Mouse (Mus musculus) Muller cell, postnatal 12 days (primary cell): Measurements from ENCODE around the gene Snx6.
"Not testable (repeated sequence)": the region's sequence is repeated elsewhere in the genome, so short reads cannot be mapped to it uniquely, and the experiment has no call there.

ENCODE experiments used
- DNase-seq: peaks from one replicate; pipeline ENCODE4 v3.0.0-alpha.2; 2015; ENCODE audit errors: inconsistent ontology term

Gene Snx6

DNA sequence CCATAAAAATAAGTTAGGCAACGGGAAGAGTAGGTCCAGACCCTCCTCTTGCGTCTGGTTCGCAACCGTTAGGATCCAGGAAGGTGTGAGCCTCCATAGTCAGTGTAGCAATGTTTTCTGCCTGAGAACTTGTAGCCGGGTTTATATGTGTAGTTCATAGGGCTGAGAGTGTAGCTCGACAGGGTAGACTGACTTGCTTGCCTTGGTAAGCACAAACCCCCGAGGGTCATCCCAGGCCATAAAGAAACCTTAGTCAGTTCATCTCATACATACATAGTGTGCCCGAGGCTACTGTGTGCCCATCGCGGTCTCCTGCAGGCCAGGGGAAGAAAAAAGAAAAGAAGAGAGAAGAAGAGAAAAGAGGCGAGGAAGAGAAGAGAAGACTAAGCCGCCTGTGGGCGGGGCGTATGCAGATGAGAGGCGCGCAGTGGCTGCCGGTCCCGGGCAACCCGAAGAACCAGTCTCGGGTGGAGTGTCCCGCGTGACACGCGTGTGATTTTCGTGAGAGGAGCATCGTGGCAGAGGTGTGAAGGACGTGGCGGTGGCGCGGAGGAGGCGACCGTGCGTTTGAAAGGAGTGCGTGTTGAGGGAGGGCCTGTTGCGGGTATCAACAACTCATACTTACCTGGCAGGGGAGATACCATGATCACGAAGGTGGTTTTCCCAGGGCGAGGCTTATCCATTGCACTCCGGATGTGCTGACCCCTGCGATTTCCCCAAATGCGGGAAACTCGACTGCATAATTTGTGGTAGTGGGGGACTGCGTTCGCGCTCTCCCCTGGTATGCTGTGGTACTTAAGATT lies 85.6 kb downstream of the Snx6 start:
- not testable (repeated sequence) for DNase-seq

DNA sequence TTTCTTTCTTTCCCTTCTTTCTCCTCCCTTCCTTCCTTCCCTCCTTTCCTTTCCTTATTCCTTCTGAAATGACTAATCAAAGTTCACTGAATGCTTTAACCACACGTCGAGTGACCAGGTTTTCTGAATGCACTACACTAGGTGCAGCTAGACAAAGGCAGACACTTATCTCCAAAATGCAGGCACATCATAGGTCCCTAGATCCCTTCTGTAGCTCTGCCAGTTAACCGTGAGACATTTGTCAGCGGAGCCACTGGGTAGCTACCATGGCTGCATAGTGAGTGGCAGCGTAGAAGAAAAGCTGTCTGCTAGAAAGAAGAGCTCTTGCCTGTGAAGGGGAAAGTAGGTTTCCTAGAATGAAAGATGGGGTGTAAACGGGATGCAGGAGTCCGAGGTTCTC lies 96.1 kb downstream of the Snx6 start:
- DNase-seq = peak; percentile 7

DNA sequence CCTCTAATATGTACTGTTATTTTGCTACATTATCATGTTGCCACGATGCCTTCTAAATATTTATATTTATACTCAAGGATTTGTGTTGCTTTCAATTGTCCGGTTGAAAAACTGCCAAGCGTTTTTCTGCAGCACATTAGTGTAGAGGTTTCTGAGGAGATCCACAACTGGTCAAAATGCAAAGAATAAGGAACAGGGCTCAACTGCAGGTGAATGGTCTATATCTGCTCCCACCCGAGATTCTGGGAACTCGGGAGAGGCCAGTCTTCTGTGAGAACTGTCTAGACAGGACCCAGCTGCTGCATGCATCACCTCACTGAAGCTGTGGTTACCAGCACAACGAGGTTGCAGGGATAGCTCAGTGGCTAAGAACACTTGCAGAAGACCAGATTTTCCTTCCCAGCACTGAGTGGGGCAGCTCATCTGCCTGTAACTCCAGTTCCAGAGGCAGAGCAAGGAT lies 97.7 kb downstream of the Snx6 start:
- no peak for DNase-seq

DNA sequence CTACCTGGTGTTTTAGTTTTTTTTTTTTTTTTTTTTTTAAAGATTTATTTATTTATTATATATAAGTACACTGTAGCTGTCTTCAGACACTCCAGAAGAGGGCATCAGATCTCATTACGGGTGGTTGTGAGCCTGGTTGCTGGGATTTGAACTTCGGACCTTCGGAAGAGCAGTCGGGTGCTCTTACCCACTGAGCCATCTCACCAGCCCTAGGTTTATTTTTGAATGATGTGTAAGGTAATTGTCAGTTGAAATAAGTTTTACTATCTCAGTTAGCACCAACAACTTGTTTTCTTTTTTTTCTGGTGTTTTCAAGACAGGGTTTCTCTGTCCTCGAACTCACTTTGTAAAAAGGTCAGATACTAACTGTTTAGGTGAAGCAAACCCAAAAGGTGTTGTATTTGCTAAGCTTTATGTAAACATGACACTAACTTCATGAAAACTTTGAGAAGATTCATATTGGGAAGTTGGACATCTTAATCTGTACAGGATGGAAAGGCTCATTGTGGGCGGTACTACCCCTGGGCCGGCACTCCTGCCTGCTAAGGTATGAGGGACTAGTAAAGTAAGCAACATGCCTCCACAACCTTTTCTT lies 98.4 kb downstream of the Snx6 start:
- DNase-seq = peak; percentile 97
